Mouse (Mus musculus) c-Kit-positive CD71-positive TER-119-negative erythroid progenitor cells, embryonic 14.5 days (primary cell): ENCODE results near the gene Taf3.

ENCODE experiments used
- DNase-seq: peaks from one replicate; pipeline ENCODE4 v3.0.0-alpha.2; 2013; ENCODE audit warnings: low read depth

Gene Taf3

GRCm38 (mm10) chr2:10010263-10010909, 38.0 kb downstream of the Taf3 start:
- peak; percentile 50 for DNase-seq

GRCm38 (mm10) chr2:10009671-10010254, 38.6 kb downstream of the Taf3 start:
- no peak for DNase-seq

- peak; percentile 17 for DNase-seq
These were observed 39.8 kb downstream of the Taf3 start for GRCm38 (mm10) chr2:10008593-10008992.

GRCm38 (mm10) chr2:10004960-10005621, 43.3 kb downstream of the Taf3 start:
- DNase-seq, result no peak

GRCm38 (mm10) chr2:10003358-10003757, 45.0 kb downstream of the Taf3 start:
- no peak for DNase-seq

- DNase-seq, result no peak
These were observed 46.8 kb downstream of the Taf3 start for GRCm38 (mm10) chr2:10001591-10001990.

- DNase-seq, result no peak
These were observed 50.9 kb downstream of the Taf3 start for GRCm38 (mm10) chr2:9997535-9997934.

GRCm38 (mm10) chr2:9996111-9996510, 52.3 kb downstream of the Taf3 start:
- DNase-seq, result no peak

- DNase-seq, result no peak
These were observed 57.6 kb downstream of the Taf3 start for GRCm38 (mm10) chr2:9990690-9991229.

- DNase-seq, result no peak
These were observed 58.5 kb downstream of the Taf3 start for GRCm38 (mm10) chr2:9989649-9990547.

GRCm38 (mm10) chr2:9988290-9988689, 60.1 kb downstream of the Taf3 start:
- DNase-seq, result no peak

- no peak for DNase-seq
These were observed 62.4 kb downstream of the Taf3 start for GRCm38 (mm10) chr2:9985979-9986447.

- DNase-seq, result no peak
These were observed 66.0 kb downstream of the Taf3 start for GRCm38 (mm10) chr2:9982446-9982845.

- DNase-seq, result no peak
These were observed 76.5 kb downstream of the Taf3 start for GRCm38 (mm10) chr2:9971927-9972326.

GRCm38 (mm10) chr2:9970579-9970978, 77.8 kb downstream of the Taf3 start:
- no peak for DNase-seq

GRCm38 (mm10) chr2:9970178-9970577, 78.2 kb downstream of the Taf3 start:
- no peak for DNase-seq

GRCm38 (mm10) chr2:9969734-9970133, 78.7 kb downstream of the Taf3 start:
- no peak for DNase-seq

GRCm38 (mm10) chr2:9966634-9967033, 81.8 kb downstream of the Taf3 start:
- DNase-seq, result no peak

GRCm38 (mm10) chr2:9965608-9966007, 82.8 kb downstream of the Taf3 start:
- DNase-seq, result no peak

GRCm38 (mm10) chr2:9962871-9963270, 85.5 kb downstream of the Taf3 start:
- no peak for DNase-seq

- DNase-seq, result no peak
These were observed 86.7 kb downstream of the Taf3 start for GRCm38 (mm10) chr2:9961708-9962107.

- no peak for DNase-seq
These were observed 90.4 kb downstream of the Taf3 start for GRCm38 (mm10) chr2:9958011-9958410.
